Mouse (Mus musculus) bone marrow, adult 2 months (tissue): ENCODE results near the gene Olfr282.

Source experiments
- CTCF ChIP-seq: fragments of 200-500 bp; IDR thresholded peaks from 2 replicates; pipeline ENCODE4 v1.5.1; 2011; ENCODE audit warnings: low read length, control low read depth; ENCODE audit not compliant: control insufficient read depth, insufficient read depth
- POLR2A ChIP-seq: fragments of 200-500 bp; IDR thresholded peaks from 2 replicates; pipeline ENCODE4 v1.6.1; 2011; ENCODE audit warnings: low read depth, mild to moderate bottlenecking, control low read depth, low read length, borderline replicate concordance; ENCODE audit not compliant: control insufficient read depth

- no peak for TF ChIP-seq CTCF
- no peak for TF ChIP-seq POLR2A
These were observed 12.9 kb upstream of the Olfr282 start for GRCm38 (mm10) chr15:98418096-98418495.
